Mouse (Mus musculus): ENCODE measurements around the gene Pik3ca. TPM values are rescaled to one million over a fixed set of nuclear protein-coding genes. Genes with fewer than 3 reads are reported as not detected.

Gene Pik3ca
- total RNA-seq, 1 experiment from 2014 or later, result 32.7 TPM

- ATAC-seq (replicated peaks; ENCODE audit: low read depth, poor library complexity, severe bottlenecking), result no peak
Measured at GRCm38 (mm10) chr3:32437297-32437696, 39.8 kb downstream of the Pik3ca start.

GRCm38 (mm10) chr3:32437820-32438219, 40.3 kb downstream of the Pik3ca start:
- no peak for ATAC-seq (replicated peaks; ENCODE audit: low read depth, poor library complexity, severe bottlenecking)

GRCm38 (mm10) chr3:32438716-32439115, 41.2 kb downstream of the Pik3ca start:
- no peak for ATAC-seq (replicated peaks; ENCODE audit: low read depth, poor library complexity, severe bottlenecking)

GRCm38 (mm10) chr3:32441710-32442109, 44.2 kb downstream of the Pik3ca start:
- no peak for ATAC-seq (replicated peaks; ENCODE audit: low read depth, poor library complexity, severe bottlenecking)

GRCm38 (mm10) chr3:32454329-32455021, 57.0 kb downstream of the Pik3ca start:
- ATAC-seq (replicated peaks; ENCODE audit: low read depth, poor library complexity, severe bottlenecking), result no peak

- peak; percentile 58; the same call in 1 of the 2 replicates for ATAC-seq (replicated peaks; ENCODE audit: low read depth, poor library complexity, severe bottlenecking)
Measured at GRCm38 (mm10) chr3:32459777-32460176, 62.3 kb downstream of the Pik3ca start.

- ATAC-seq (replicated peaks; ENCODE audit: low read depth, poor library complexity, severe bottlenecking), result no peak
Measured at GRCm38 (mm10) chr3:32467321-32467720, 69.8 kb downstream of the Pik3ca start.

- no peak for ATAC-seq (replicated peaks; ENCODE audit: low read depth, poor library complexity, severe bottlenecking)
Measured at GRCm38 (mm10) chr3:32468411-32468810, 70.9 kb downstream of the Pik3ca start.

GRCm38 (mm10) chr3:32470449-32470848, 73.0 kb downstream of the Pik3ca start:
- ATAC-seq (replicated peaks; ENCODE audit: low read depth, poor library complexity, severe bottlenecking), result no peak

GRCm38 (mm10) chr3:32471098-32471497, 73.6 kb downstream of the Pik3ca start:
- no peak for ATAC-seq (replicated peaks; ENCODE audit: low read depth, poor library complexity, severe bottlenecking)

GRCm38 (mm10) chr3:32472191-32472900, 74.9 kb downstream of the Pik3ca start:
- 0 out of 2 replicates have a peak, but pooled peaks have one; percentile 29 for ATAC-seq (replicated peaks; ENCODE audit: low read depth, poor library complexity, severe bottlenecking)

- no peak for ATAC-seq (replicated peaks; ENCODE audit: low read depth, poor library complexity, severe bottlenecking)
Measured at GRCm38 (mm10) chr3:32473184-32473583, 75.7 kb downstream of the Pik3ca start.

- ATAC-seq (replicated peaks; ENCODE audit: low read depth, poor library complexity, severe bottlenecking), result no peak
Measured at GRCm38 (mm10) chr3:32479961-32480360, 82.5 kb downstream of the Pik3ca start.

- no peak for ATAC-seq (replicated peaks; ENCODE audit: low read depth, poor library complexity, severe bottlenecking)
Measured at GRCm38 (mm10) chr3:32483035-32483434, 85.6 kb downstream of the Pik3ca start.

GRCm38 (mm10) chr3:32486543-32486942, 89.1 kb downstream of the Pik3ca start:
- 0 out of 2 replicates have a peak, but pooled peaks have one; percentile 15 for ATAC-seq (replicated peaks; ENCODE audit: low read depth, poor library complexity, severe bottlenecking)

- no peak for ATAC-seq (replicated peaks; ENCODE audit: low read depth, poor library complexity, severe bottlenecking)
Measured at GRCm38 (mm10) chr3:32488172-32488571, 90.7 kb downstream of the Pik3ca start.

GRCm38 (mm10) chr3:32490076-32490927, 92.8 kb downstream of the Pik3ca start:
- ATAC-seq (replicated peaks; ENCODE audit: low read depth, poor library complexity, severe bottlenecking), result no peak

- ATAC-seq (replicated peaks; ENCODE audit: low read depth, poor library complexity, severe bottlenecking), result no peak
Measured at GRCm38 (mm10) chr3:32490928-32491315, 93.5 kb downstream of the Pik3ca start.

GRCm38 (mm10) chr3:32492097-32493090, 94.9 kb downstream of the Pik3ca start, which contains the start of gene Kcnmb3:
Gene Kcnmb3, minus strand, starts transcription at chr3:32492231.
- no peak for ATAC-seq (replicated peaks; ENCODE audit: low read depth, poor library complexity, severe bottlenecking)

All from common myeloid progenitor, adult 5-6 weeks (primary cell).